17 mouse cellular contexts compared by ENCODE assay signal in the genomic region with DNA sequence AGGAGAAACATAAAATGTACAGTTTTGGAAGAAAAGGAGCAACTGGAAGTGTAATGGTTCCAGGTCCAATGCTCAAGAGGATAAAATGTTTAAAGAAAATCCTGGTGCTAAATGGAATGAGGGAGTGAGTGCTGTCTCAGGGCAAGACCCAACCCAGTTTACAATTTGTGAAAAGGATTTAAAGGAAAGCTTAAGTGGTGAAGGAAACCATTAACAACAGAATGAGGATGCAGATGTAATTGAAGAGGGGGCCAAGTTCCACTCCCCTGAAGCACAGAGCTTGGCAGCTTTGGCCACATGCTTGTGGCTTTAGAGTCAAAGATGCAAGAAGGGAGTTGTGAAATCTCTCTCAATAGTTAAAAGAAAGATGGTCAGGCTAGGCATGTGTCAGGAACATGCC.
DNase-seq lines count a peak whose midpoint lies in the region.
"Had no signal": no experiment of that assay in that cellular context is flagged by ENCODE, and none has a peak within 500 bp of the region (broad histone marks: within the 10 kb centered on the region; RNA-seq: fewer than 3 reads in every experiment).

No protein-coding gene starts in this region.

- DNase-seq in 416B (ENCODE audit: low read depth): peak; percentile 5
- DNase-seq in ES-CJ7 (ENCODE audit: low read depth, low spot score): peak; percentile 72
- DNase-seq in R1 (ENCODE audit: low read depth, low spot score): peak; percentile 65
- DNase-seq in left cerebral cortex, adult 18-20 months (ENCODE audit: low spot score in 2 of 2): no peak
- no peak for DNase-seq in urinary bladder, postnatal 36 days (ENCODE audit: low spot score in 2 of 2)
- no peak for DNase-seq in layer of hippocampus, adult 9-11 months
- DNase-seq: adrenal gland, postnatal 10 days; adrenal gland, postnatal 36 days; B cell, adult 2 months; cerebellum, adult 18-20 months; cerebellum, adult 9-11 months; cerebellum, postnatal 25 days; forebrain, postnatal 0 days; gastrocnemius, postnatal 25 days; heart, adult 2 months; heart, postnatal 14 days; kidney, adult 18-20 months had no signal

Comparison
In these comparisons a context has a peak if more than half of its experiments do, and no peak if none do; other contexts are left out.
1. DNase-seq: peak in 416B (single experiment), ES-CJ7 (single experiment) and R1 (single experiment); none in left cerebral cortex, adult 18-20 months (0 of 2), urinary bladder, postnatal 36 days (0 of 2) and layer of hippocampus, adult 9-11 months (single experiment).